Mouse (Mus musculus): ENCODE measurements around the gene Tusc2. TPM values are rescaled to one million over a fixed set of nuclear protein-coding genes. Genes with fewer than 3 reads are reported as not detected.
"Not testable (repeated sequence)": the region's sequence is repeated elsewhere in the genome, so short reads cannot be mapped to it uniquely, and the experiment has no call there.

Tusc2 gene
- polyA plus RNA-seq, 1 experiment from 2014 or later: 53.0 TPM

GRCm38 (mm10) chr9:107565556-107565955 is 2.5 kb downstream of the Tusc2 start:
- not testable (repeated sequence) for H3K4me3 ChIP-seq (ENCODE audit: control insufficient read depth in 1 of 2, insufficient read depth in 1 of 2, low read depth in 1 of 2, low read length in 2 of 2); H3K9ac ChIP-seq (ENCODE audit: low read length); H3K27me3 ChIP-seq (ENCODE audit: control insufficient read depth, insufficient read depth, low read length); H3K9me3 ChIP-seq (ENCODE audit: control insufficient read depth, low read length); ATAC-seq (ENCODE audit: insufficient number of reproducible peaks, insufficient read depth, low FRiP score, low read depth)
- Histone ChIP-seq H3K4me2 (ENCODE audit: low read length) (peak overlapping the region; percentile 21), H3K27ac (replicated peaks in 1 of 2; ENCODE audit: control insufficient read depth in 1 of 2, insufficient read depth in 1 of 2, low read depth in 2 of 2, low read length in 2 of 2) (peak overlapping the region in 1 of 2 experiments; percentile 92; a peak in 2 of 4 replicates), H3K36me3 (ENCODE audit: control insufficient read depth, insufficient read depth, low read length) (peaks cover 52% of the 10 kb centered on the region), H3K4me1 (ENCODE audit: control insufficient read depth in 2 of 2, insufficient read depth in 2 of 2, low read length in 2 of 2) (peaks cover 27 to 50% of the 10 kb centered on the region in 2 experiments)
- 47% methylated on average over 5 of the region's 5 CpGs for WGBS

GRCm38 (mm10) chr9:107566041-107566709 is 3.1 kb downstream of the Tusc2 start:
- Histone ChIP-seq H3K27me3 (ENCODE audit: control insufficient read depth, insufficient read depth, low read length) (no peaks in the 10 kb centered on the region), H3K4me3 (ENCODE audit: control insufficient read depth in 1 of 2, insufficient read depth in 1 of 2, low read depth in 1 of 2, low read length in 2 of 2) (no peak overlapping the region), H3K4me2 (ENCODE audit: low read length) (peak overlapping the region; percentile 97), H3K9me3 (ENCODE audit: control insufficient read depth, low read length) (no peaks in the 10 kb centered on the region), H3K4me1 (ENCODE audit: control insufficient read depth in 2 of 2, insufficient read depth in 2 of 2, low read length in 2 of 2) (peaks cover 33 to 56% of the 10 kb centered on the region in 2 experiments), H3K27ac (replicated peaks in 1 of 2; ENCODE audit: control insufficient read depth in 1 of 2, insufficient read depth in 1 of 2, low read depth in 2 of 2, low read length in 2 of 2) (peak overlapping the region; percentile 75 to 92), H3K36me3 (ENCODE audit: control insufficient read depth, insufficient read depth, low read length) (peaks cover 52% of the 10 kb centered on the region), H3K9ac (ENCODE audit: low read length) (0 out of 2 replicates have a peak overlapping the region, but pooled peaks have one; percentile 35)
- no peak for ATAC-seq (ENCODE audit: insufficient number of reproducible peaks, insufficient read depth, low FRiP score, low read depth)
- WGBS: 46% methylated on average over 15 of the region's 15 CpGs

- peak; percentile 42; the same call in 1 of the 2 replicates for ATAC-seq (ENCODE audit: insufficient number of reproducible peaks, insufficient read depth, low FRiP score, low read depth)
Measured at GRCm38 (mm10) chr9:107566855-107567254, 3.8 kb downstream of the Tusc2 start.

GRCm38 (mm10) chr9:107567702-107568319 is 4.8 kb downstream of the Tusc2 start, which contains the start of gene Hyal2:
TSS of gene Hyal2 (plus strand) at chr9:107567945.
- WGBS: 8% methylated on average over 18 of the region's 18 CpGs
- Histone ChIP-seq H3K27ac (replicated peaks in 1 of 2; ENCODE audit: control insufficient read depth in 1 of 2, insufficient read depth in 1 of 2, low read depth in 2 of 2, low read length in 2 of 2) (peak within 1 kb of the TSS; percentile 87 to 92), H3K27me3 (ENCODE audit: control insufficient read depth, insufficient read depth, low read length) (no peaks in the 10 kb centered on the region), H3K9ac (ENCODE audit: low read length) (peak within 1 kb of the TSS; percentile 92), H3K4me2 (ENCODE audit: low read length) (peak within 1 kb of the TSS; percentile 97), H3K4me1 (ENCODE audit: control insufficient read depth in 2 of 2, insufficient read depth in 2 of 2, low read length in 2 of 2) (peaks cover 38 to 61% of the 10 kb centered on the region in 2 experiments), H3K9me3 (ENCODE audit: control insufficient read depth, low read length) (no peaks in the 10 kb centered on the region), H3K4me3 (ENCODE audit: control insufficient read depth in 1 of 2, insufficient read depth in 1 of 2, low read depth in 1 of 2, low read length in 2 of 2) (peak within 1 kb of the TSS; percentile 77 to 88), H3K36me3 (ENCODE audit: control insufficient read depth, insufficient read depth, low read length) (peaks cover 54% of the 10 kb centered on the region)
- no peak for ATAC-seq (ENCODE audit: insufficient number of reproducible peaks, insufficient read depth, low FRiP score, low read depth)

More at GRCm38 (mm10) chr9:107566855-107567254, 3.8 kb downstream of the Tusc2 start:
- Histone ChIP-seq H3K27me3 (ENCODE audit: control insufficient read depth, insufficient read depth, low read length) (no peaks in the 10 kb centered on the region), H3K9ac (ENCODE audit: low read length) (no peak overlapping the region), H3K36me3 (ENCODE audit: control insufficient read depth, insufficient read depth, low read length) (peaks cover 52% of the 10 kb centered on the region), H3K9me3 (ENCODE audit: control insufficient read depth, low read length) (no peaks in the 10 kb centered on the region), H3K27ac (replicated peaks in 1 of 2; ENCODE audit: control insufficient read depth in 1 of 2, insufficient read depth in 1 of 2, low read depth in 2 of 2, low read length in 2 of 2) (peak overlapping the region; percentile 87 to 92), H3K4me2 (ENCODE audit: low read length) (peak overlapping the region; percentile 97), H3K4me1 (ENCODE audit: control insufficient read depth in 2 of 2, insufficient read depth in 2 of 2, low read length in 2 of 2) (peaks cover 38 to 61% of the 10 kb centered on the region in 2 experiments), H3K4me3 (ENCODE audit: control insufficient read depth in 1 of 2, insufficient read depth in 1 of 2, low read depth in 1 of 2, low read length in 2 of 2) (no peak overlapping the region)
- WGBS: 54% methylated on average over 3 of the region's 3 CpGs

- peak overlapping the region; percentile 87 to 92 for H3K27ac ChIP-seq (replicated peaks in 1 of 2; ENCODE audit: control insufficient read depth in 1 of 2, insufficient read depth in 1 of 2, low read depth in 2 of 2, low read length in 2 of 2)
- H3K4me1 ChIP-seq (ENCODE audit: control insufficient read depth in 2 of 2, insufficient read depth in 2 of 2, low read length in 2 of 2): peaks cover 38 to 60% of the 10 kb centered on the region in 2 experiments
- peak overlapping the region; percentile 97 for H3K4me2 ChIP-seq (ENCODE audit: low read length)
- H3K27me3 ChIP-seq (ENCODE audit: control insufficient read depth, insufficient read depth, low read length): no peaks in the 10 kb centered on the region
- ATAC-seq (ENCODE audit: insufficient number of reproducible peaks, insufficient read depth, low FRiP score, low read depth): peak; percentile 72
- H3K9ac ChIP-seq (ENCODE audit: low read length): peak overlapping the region; percentile 92
- WGBS: under 1% methylated on average over 41 of the region's 41 CpGs
- peaks cover 62% of the 10 kb centered on the region for H3K36me3 ChIP-seq (ENCODE audit: control insufficient read depth, insufficient read depth, low read length)
- H3K9me3 ChIP-seq (ENCODE audit: control insufficient read depth, low read length): no peaks in the 10 kb centered on the region
- H3K4me3 ChIP-seq (ENCODE audit: control insufficient read depth in 1 of 2, insufficient read depth in 1 of 2, low read depth in 1 of 2, low read length in 2 of 2): peak overlapping the region; percentile 77 to 88
Measured at GRCm38 (mm10) chr9:107568331-107569261, 5.5 kb downstream of the Tusc2 start.

- Histone ChIP-seq H3K4me1 (ENCODE audit: control insufficient read depth in 2 of 2, insufficient read depth in 2 of 2, low read length in 2 of 2) (peaks cover 32 to 53% of the 10 kb centered on the region in 2 experiments), H3K4me3 (ENCODE audit: control insufficient read depth in 1 of 2, insufficient read depth in 1 of 2, low read depth in 1 of 2, low read length in 2 of 2) (peak overlapping the region; percentile 77 to 88), H3K27me3 (ENCODE audit: control insufficient read depth, insufficient read depth, low read length) (no peaks in the 10 kb centered on the region), H3K27ac (replicated peaks in 1 of 2; ENCODE audit: control insufficient read depth in 1 of 2, insufficient read depth in 1 of 2, low read depth in 2 of 2, low read length in 2 of 2) (peak overlapping the region; percentile 87 to 92), H3K9me3 (ENCODE audit: control insufficient read depth, low read length) (no peaks in the 10 kb centered on the region), H3K36me3 (ENCODE audit: control insufficient read depth, insufficient read depth, low read length) (peaks cover 60% of the 10 kb centered on the region), H3K4me2 (ENCODE audit: low read length) (peak overlapping the region; percentile 97), H3K9ac (ENCODE audit: low read length) (peak overlapping the region; percentile 92)
- WGBS: under 1% methylated on average over 23 of the region's 23 CpGs
- ATAC-seq (ENCODE audit: insufficient number of reproducible peaks, insufficient read depth, low FRiP score, low read depth): peak; percentile 3; the same call in 1 of the 2 replicates
Measured at GRCm38 (mm10) chr9:107569270-107569669, 6.2 kb downstream of the Tusc2 start.

GRCm38 (mm10) chr9:107570016-107570415 is 7.0 kb downstream of the Tusc2 start:
- ATAC-seq (ENCODE audit: insufficient number of reproducible peaks, insufficient read depth, low FRiP score, low read depth): no peak
- Histone ChIP-seq H3K27ac (replicated peaks in 1 of 2; ENCODE audit: control insufficient read depth in 1 of 2, insufficient read depth in 1 of 2, low read depth in 2 of 2, low read length in 2 of 2) (peak overlapping the region; percentile 87 to 92; a peak in 3 of 4 replicates), H3K4me1 (ENCODE audit: control insufficient read depth in 2 of 2, insufficient read depth in 2 of 2, low read length in 2 of 2) (peaks cover 32 to 48% of the 10 kb centered on the region in 2 experiments), H3K36me3 (ENCODE audit: control insufficient read depth, insufficient read depth, low read length) (peaks cover 59% of the 10 kb centered on the region), H3K27me3 (ENCODE audit: control insufficient read depth, insufficient read depth, low read length) (no peaks in the 10 kb centered on the region), H3K4me2 (ENCODE audit: low read length) (peak overlapping the region; percentile 97), H3K9ac (ENCODE audit: low read length) (peak overlapping the region; percentile 92), H3K4me3 (ENCODE audit: control insufficient read depth in 1 of 2, insufficient read depth in 1 of 2, low read depth in 1 of 2, low read length in 2 of 2) (peak overlapping the region; percentile 77 to 88), H3K9me3 (ENCODE audit: control insufficient read depth, low read length) (no peaks in the 10 kb centered on the region)
- WGBS: 51% methylated on average over 13 of the region's 13 CpGs
